Mouse (Mus musculus): ENCODE results near the gene Magi1.

DNA sequence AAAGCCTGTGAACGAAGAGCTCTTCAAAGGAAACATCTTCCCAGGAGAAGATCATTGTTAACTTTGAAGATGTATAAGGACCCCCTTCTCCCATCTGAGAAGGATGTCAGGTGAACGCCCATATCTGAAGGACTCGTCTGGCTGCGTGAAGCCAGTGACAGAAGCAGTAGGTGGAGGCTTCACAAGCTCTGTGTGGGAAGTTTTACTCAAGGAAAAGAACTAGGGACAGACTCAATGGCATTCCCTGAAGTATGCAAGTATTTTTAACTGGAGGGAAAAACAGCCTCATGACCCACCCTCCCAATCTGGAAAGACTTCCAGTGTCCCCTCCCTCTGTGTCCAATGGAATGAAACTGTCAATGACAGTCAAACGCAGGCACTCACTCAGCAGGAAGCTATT, 438.6 kb downstream of the Magi1 start:
- TF ChIP-seq POLR2A (IDR thresholded peaks at IDR 0.05; ENCODE audit: borderline replicate concordance, low read depth, low read length), result no peak
- TF ChIP-seq CTCF (IDR thresholded peaks at IDR 0.05; ENCODE audit: low read depth, low read length), result no peak

All from bone marrow macrophage, adult 2 months (primary cell).